9 mouse cellular contexts compared by ENCODE assay signal in the genomic region with DNA sequence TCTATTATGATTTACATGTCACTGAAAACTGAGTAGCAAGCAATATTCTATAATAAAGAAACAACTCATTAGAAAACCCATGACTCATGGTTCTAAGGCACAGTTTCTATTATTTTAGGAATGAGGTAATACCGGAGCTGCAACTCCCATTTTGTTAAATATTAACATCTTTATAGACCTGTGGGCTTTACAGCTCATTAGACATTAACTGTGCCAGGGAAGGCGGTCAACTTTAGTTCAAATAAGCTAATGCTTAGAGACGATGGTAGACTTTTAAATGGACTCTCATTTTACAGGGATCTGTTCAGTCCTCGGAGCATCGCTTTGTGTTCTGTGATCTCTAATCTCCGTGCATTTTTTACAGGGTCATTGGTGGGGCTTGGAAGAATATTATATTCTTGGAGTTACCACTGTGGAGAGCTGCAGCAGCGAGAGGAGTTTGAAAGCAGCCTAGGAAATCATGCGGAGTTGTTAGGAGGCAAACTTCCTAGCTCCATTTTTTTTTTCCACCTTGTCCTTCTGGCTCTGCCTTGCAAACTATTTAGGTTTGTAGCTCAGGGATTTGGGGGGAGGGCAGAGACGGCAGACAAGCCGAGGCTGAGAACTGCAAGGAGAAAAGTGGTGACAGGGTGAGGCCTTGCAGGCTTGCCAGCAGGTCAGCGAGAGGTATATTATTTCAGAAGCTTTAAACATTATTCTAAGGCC.
DNase-seq lines count a peak whose midpoint lies in the region; ATAC-seq and TF ChIP-seq lines count a peak whose summit lies in the region.
"Had no signal": no experiment of that assay in that cellular context is flagged by ENCODE, and none has a peak within 500 bp of the region (broad histone marks: within the 10 kb centered on the region; RNA-seq: fewer than 3 reads in every experiment).

No protein-coding gene starts in this region.

- no peak for DNase-seq in lung, adult 2 months
- peak; percentile 70 for DNase-seq in forelimb bud, embryonic 11.5 days (ENCODE audit: low read depth, low spot score)
- DNase-seq in kidney, adult 8-10 months = peak; percentile 49 to 81
- DNase-seq in midbrain, embryonic 11.5 days (ENCODE audit: low spot score, missing footprints) = peak; percentile 85
- no peak for DNase-seq in ovary, postnatal 10 days (ENCODE audit: low spot score)
- DNase-seq in spleen, adult 12 weeks (ENCODE audit: low spot score) = no peak

- ATAC-seq in lung, embryonic 16.5 days (ENCODE audit: low read depth) = peak; percentile 70; the same call in 1 of the 2 replicates
- ATAC-seq in midbrain, embryonic 11.5 days (ENCODE audit: low FRiP score) = no peak
- ATAC-seq in monocyte, adult 5-6 weeks (replicated peaks; ENCODE audit: insufficient number of reproducible peaks, low FRiP score, low TSS enrichment, poor library complexity, severe bottlenecking) = no peak

- H3K36me3 ChIP-seq in lung, embryonic 16.5 days (ENCODE audit: control insufficient read depth, insufficient read depth, low read length) = no peaks in the 10 kb centered on the region
- H3K36me3 ChIP-seq in midbrain, embryonic 11.5 days (ENCODE audit: control insufficient read depth, insufficient read depth, low read length) = no peaks in the 10 kb centered on the region

- no peak for TF ChIP-seq CTCF in lung, adult 2 months (IDR thresholded peaks at IDR 0.05; ENCODE audit: insufficient read depth, low read length)

- WGBS in lung, embryonic 16.5 days = 22% methylated on average over 11 of the region's 11 CpGs
- WGBS in lung, adult 2 months = 47% methylated on average over 11 of the region's 11 CpGs
- 43% methylated on average over 11 of the region's 11 CpGs for whole genome bisulfite sequencing in midbrain, embryonic 11.5 days

- H3K9me3 ChIP-seq in lung, embryonic 16.5 days (ENCODE audit: control insufficient read depth, low read length) = no peaks in the 10 kb centered on the region
- H3K9me3 ChIP-seq in midbrain, embryonic 11.5 days (ENCODE audit: control insufficient read depth, low read length) = no peaks in the 10 kb centered on the region

- no peaks in the 10 kb centered on the region for H3K27me3 ChIP-seq in lung, embryonic 16.5 days (ENCODE audit: control insufficient read depth, insufficient read depth, low read depth, low read length)
- H3K27me3 ChIP-seq in midbrain, embryonic 11.5 days (ENCODE audit: control insufficient read depth, insufficient read depth, low read length) = no peaks in the 10 kb centered on the region

- H3K4me3 ChIP-seq in lung, embryonic 16.5 days (ENCODE audit: low read length) = no peak overlapping the region
- no peak overlapping the region for H3K4me3 ChIP-seq in lung, adult 2 months (replicated peaks; ENCODE audit: extremely low read depth, low read depth, low read length)
- H3K4me3 ChIP-seq in midbrain, embryonic 11.5 days (ENCODE audit: low read depth, low read length) = no peak overlapping the region

- no peak overlapping the region for H3K9ac ChIP-seq in lung, embryonic 16.5 days (ENCODE audit: low read length)
- H3K9ac ChIP-seq in midbrain, embryonic 11.5 days (ENCODE audit: low read length) = no peak overlapping the region

- no peak for TF ChIP-seq POLR2A in lung, adult 2 months (IDR thresholded peaks at IDR 0.05; ENCODE audit: borderline replicate concordance, extremely low read depth, low read depth, low read length)

- H3K4me2 ChIP-seq in lung, embryonic 16.5 days (ENCODE audit: low read depth, low read length) = peak overlapping the region; percentile 32
- H3K4me2 ChIP-seq in midbrain, embryonic 11.5 days = no peak overlapping the region; the same call in 1 of the 2 replicates

- peak overlapping the region; percentile 71 for H3K27ac ChIP-seq in lung, embryonic 16.5 days (ENCODE audit: low read length)
- no peak overlapping the region for H3K27ac ChIP-seq in midbrain, embryonic 11.5 days (ENCODE audit: low read depth, low read length)
- H3K27ac ChIP-seq: macrophage had no signal

- peaks cover 3% of the 10 kb centered on the region; the same call in 1 of the 2 replicates for H3K4me1 ChIP-seq in lung, embryonic 16.5 days (replicated peaks; ENCODE audit: control insufficient read depth, insufficient read depth, low read length)
- peaks cover 3% of the 10 kb centered on the region; the same call in 1 of the 2 replicates for H3K4me1 ChIP-seq in lung, adult 2 months (ENCODE audit: control insufficient read depth, insufficient read depth, low read length)
- peaks cover 12% of the 10 kb centered on the region; the same call in 1 of the 2 replicates for H3K4me1 ChIP-seq in midbrain, embryonic 11.5 days (ENCODE audit: control insufficient read depth, insufficient read depth, low read length)

Comparison
In these comparisons a context has a peak if more than half of its experiments do, and no peak if none do; other contexts are left out.
1. DNase-seq: peak in forelimb bud, embryonic 11.5 days (single experiment), kidney, adult 8-10 months (2 of 2) and midbrain, embryonic 11.5 days (single experiment); none in lung, adult 2 months (single experiment), ovary, postnatal 10 days (single experiment) and spleen, adult 12 weeks (single experiment).